Mouse (Mus musculus): ENCODE results near the gene Kat6b. TPM values are rescaled to one million over a fixed set of nuclear protein-coding genes. Genes with fewer than 3 reads are reported as not detected.

Gene Kat6b
- polyA plus RNA-seq, 1 experiment from 2014 or later = 7.2 TPM

DNA sequence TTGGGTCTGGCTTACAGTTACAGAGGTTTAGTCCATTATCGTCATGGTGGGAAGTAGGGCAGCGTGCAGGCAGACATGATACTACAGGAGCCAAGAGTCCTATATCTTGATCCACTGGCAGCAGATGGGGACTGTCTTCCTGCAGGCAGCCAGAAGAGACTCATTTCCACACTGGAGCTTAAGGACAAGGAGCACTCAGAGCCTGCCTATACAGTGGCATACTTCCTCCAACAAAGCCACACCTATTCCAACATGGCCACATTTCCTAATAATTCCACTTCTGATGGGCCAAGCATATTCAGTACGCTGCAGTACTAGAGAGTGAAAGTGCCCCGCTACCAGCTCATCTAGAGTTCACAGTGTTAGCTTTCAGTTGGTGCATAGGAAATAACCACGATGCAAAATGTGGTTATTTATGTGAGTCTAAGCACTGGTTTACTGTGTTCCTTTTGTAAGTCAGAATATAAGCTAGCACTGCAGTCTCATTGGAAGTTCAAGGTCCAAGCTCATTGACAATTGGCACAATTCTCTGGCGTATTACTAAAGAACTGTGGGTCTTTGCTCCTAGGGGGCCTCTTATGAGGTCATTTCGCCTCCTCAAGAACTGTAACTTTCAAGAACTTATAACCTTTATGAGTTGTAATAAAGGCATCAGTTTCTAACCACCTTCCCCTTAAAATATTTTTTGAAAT lies 86.2 kb downstream of the Kat6b start:
- Histone ChIP-seq H3K9me3 (replicated peaks; ENCODE audit: low read length) (no peaks in the 10 kb centered on the region), H3K36me3 (ENCODE audit: insufficient read depth, low read length) (no peaks in the 10 kb centered on the region; the same call in 1 of the 2 replicates), H3K4me2 (ENCODE audit: low read length) (no peak overlapping the region), H3K27ac (no peak overlapping the region), H3K9ac (ENCODE audit: low read depth, low read length) (no peak overlapping the region), H3K27me3 (ENCODE audit: insufficient read depth, low read length) (no peaks in the 10 kb centered on the region), H3K4me3 (replicated peaks; ENCODE audit: low read depth, low read length) (no peak overlapping the region), H3K4me1 (replicated peaks; ENCODE audit: insufficient read depth, low read length) (no peaks in the 10 kb centered on the region)
- WGBS = 97% methylated on average over 7 of the region's 7 CpGs
- no peak for DNase-seq (ENCODE audit: low spot score)
- no peak for TF ChIP-seq CTCF (IDR thresholded peaks at IDR 0.05; ENCODE audit: low read depth)
- ATAC-seq (replicated peaks; ENCODE audit: low FRiP score, low read depth) = no peak

DNA sequence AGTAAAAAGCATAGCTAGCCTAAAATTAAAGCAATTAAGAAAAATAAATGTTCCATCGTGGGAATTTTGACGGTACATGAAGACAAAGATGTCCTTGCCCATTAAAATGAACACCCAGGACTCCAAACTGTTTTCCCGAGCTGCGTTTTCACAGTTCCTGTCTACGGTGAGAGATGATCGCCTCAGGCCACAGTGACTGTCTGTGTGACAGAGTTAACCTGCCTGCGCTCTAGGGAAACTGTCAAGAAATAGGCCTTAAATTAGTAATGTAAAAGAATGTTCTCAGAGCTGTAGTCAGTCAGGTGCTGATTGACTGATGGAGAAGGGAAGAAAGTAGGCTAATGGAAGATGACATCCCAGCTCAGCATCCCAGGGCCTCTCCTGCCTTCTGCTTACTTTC lies 87.6 kb downstream of the Kat6b start:
- no peak for TF ChIP-seq CTCF (IDR thresholded peaks at IDR 0.05; ENCODE audit: low read depth)
- Histone ChIP-seq H3K27me3 (ENCODE audit: insufficient read depth, low read length) (no peaks in the 10 kb centered on the region), H3K9me3 (replicated peaks; ENCODE audit: low read length) (no peaks in the 10 kb centered on the region), H3K36me3 (ENCODE audit: insufficient read depth, low read length) (no peaks in the 10 kb centered on the region; the same call in 1 of the 2 replicates), H3K4me2 (ENCODE audit: low read length) (no peak overlapping the region), H3K4me3 (replicated peaks; ENCODE audit: low read depth, low read length) (no peak overlapping the region), H3K27ac (no peak overlapping the region), H3K9ac (ENCODE audit: low read depth, low read length) (no peak overlapping the region), H3K4me1 (replicated peaks; ENCODE audit: insufficient read depth, low read length) (no peaks in the 10 kb centered on the region)
- no peak for DNase-seq (ENCODE audit: low spot score)
- 97% methylated on average over 7 of the region's 7 CpGs for WGBS
- no peak for ATAC-seq (replicated peaks; ENCODE audit: low FRiP score, low read depth)

DNA sequence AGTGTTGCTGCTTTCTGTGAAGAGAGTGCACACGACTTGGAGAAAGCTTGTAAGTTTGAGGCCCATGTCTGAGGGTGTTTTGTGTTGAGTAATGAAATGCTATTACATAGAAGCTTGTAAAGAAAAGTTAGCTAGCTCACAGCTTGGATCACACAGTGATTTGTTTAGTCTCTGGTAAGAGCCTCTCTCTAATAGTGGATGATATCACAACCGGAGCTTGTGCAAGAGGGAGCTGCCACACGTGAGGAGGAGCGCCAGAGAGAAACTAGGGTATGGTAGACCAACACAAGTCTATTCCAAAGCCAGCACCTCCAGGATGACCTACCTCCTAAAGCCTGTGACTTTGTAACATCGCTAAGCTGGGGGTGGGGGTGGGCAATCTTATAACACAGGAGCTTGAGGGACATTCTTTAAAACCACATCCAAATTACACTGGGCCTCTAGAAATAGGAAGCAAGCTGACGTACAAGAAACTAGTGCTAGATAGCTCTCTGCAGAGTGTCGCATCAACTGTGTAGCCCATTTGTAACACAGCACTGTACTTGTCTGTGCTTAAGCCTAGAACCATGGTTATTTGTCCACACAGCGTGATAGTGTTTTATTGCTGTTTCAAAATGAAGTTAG lies 93.6 kb downstream of the Kat6b start:
- no peak overlapping the region for H3K9ac ChIP-seq (ENCODE audit: low read depth, low read length)
- no peak overlapping the region for H3K4me3 ChIP-seq (replicated peaks; ENCODE audit: low read depth, low read length)
- no peaks in the 10 kb centered on the region for H3K27me3 ChIP-seq (ENCODE audit: insufficient read depth, low read length)
- no peak overlapping the region for H3K27ac ChIP-seq
- H3K9me3 ChIP-seq (replicated peaks; ENCODE audit: low read length) = no peaks in the 10 kb centered on the region
- no peak for TF ChIP-seq CTCF (IDR thresholded peaks at IDR 0.05; ENCODE audit: low read depth)
- no peaks in the 10 kb centered on the region for H3K36me3 ChIP-seq (ENCODE audit: insufficient read depth, low read length)
- no peak overlapping the region for H3K4me2 ChIP-seq (ENCODE audit: low read length)
- ATAC-seq (replicated peaks; ENCODE audit: low FRiP score, low read depth) = no peak
- no peak for DNase-seq (ENCODE audit: low spot score)
- H3K4me1 ChIP-seq (replicated peaks; ENCODE audit: insufficient read depth, low read length) = no peaks in the 10 kb centered on the region
- 86% methylated on average over 8 of the region's 8 CpGs for WGBS

DNA sequence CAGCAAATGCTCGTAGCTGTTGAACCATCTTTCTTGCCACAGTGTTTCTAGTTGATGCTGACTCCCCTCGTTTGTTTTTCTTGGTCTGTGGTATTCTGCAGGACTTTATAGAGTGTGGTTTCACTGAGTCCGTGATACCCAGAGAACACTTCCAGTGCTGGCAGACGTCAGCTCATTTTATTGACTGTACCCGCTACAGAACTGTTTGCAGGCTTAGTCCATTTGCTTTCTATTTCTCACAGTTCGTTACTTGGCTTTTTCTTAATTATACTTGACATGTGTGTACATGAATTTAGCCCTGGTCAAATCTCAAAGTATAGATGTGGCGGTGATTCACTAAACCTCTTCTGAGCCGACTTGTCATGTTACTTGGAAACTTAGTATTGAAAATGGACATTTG lies 95.6 kb downstream of the Kat6b start:
- ATAC-seq (replicated peaks; ENCODE audit: low FRiP score, low read depth) (no peak), DNase-seq (ENCODE audit: low spot score) (no peak)
- Histone ChIP-seq H3K4me3 (replicated peaks; ENCODE audit: low read depth, low read length) (no peak overlapping the region), H3K4me2 (ENCODE audit: low read length) (no peak overlapping the region), H3K9me3 (replicated peaks; ENCODE audit: low read length) (no peaks in the 10 kb centered on the region), H3K9ac (ENCODE audit: low read depth, low read length) (no peak overlapping the region), H3K27ac (no peak overlapping the region), H3K27me3 (ENCODE audit: insufficient read depth, low read length) (no peaks in the 10 kb centered on the region), H3K4me1 (replicated peaks; ENCODE audit: insufficient read depth, low read length) (no peaks in the 10 kb centered on the region; the same call in 1 of the 2 replicates), H3K36me3 (ENCODE audit: insufficient read depth, low read length) (no peaks in the 10 kb centered on the region)
- WGBS = 80% methylated on average over 8 of the region's 8 CpGs
- no peak for TF ChIP-seq CTCF (IDR thresholded peaks at IDR 0.05; ENCODE audit: low read depth)

DNA sequence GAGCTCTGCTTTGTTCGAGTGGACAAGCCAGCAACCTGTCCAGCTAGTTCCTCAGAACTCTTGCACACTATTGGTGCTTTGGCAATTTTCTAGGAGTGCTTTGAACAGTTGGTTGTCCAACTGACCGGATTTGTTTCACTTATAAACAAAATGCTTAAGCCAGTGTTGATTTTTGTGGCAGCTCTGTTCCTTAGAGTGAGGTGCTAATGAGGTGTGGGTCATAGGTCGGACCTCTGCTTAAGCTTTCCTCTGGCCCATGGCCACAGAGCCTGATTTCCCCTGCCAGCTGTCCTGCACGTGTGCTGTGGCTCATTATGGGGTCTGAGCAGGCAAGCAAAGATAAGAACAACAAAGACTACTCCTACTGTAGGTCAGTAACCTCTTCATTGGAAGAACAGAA lies 100.0 kb downstream of the Kat6b start:
- Histone ChIP-seq H3K9me3 (replicated peaks; ENCODE audit: low read length) (no peaks in the 10 kb centered on the region), H3K27me3 (ENCODE audit: insufficient read depth, low read length) (no peaks in the 10 kb centered on the region), H3K4me3 (replicated peaks; ENCODE audit: low read depth, low read length) (no peak overlapping the region), H3K9ac (ENCODE audit: low read depth, low read length) (no peak overlapping the region), H3K27ac (no peak overlapping the region), H3K36me3 (ENCODE audit: insufficient read depth, low read length) (no peaks in the 10 kb centered on the region), H3K4me1 (replicated peaks; ENCODE audit: insufficient read depth, low read length) (peaks cover 17% of the 10 kb centered on the region), H3K4me2 (ENCODE audit: low read length) (no peak overlapping the region)
- no peak for ATAC-seq (replicated peaks; ENCODE audit: low FRiP score, low read depth)
- WGBS = 13% methylated on average over 4 of the region's 4 CpGs
- TF ChIP-seq CTCF (IDR thresholded peaks at IDR 0.05; ENCODE audit: low read depth) = no peak
- DNase-seq (ENCODE audit: low spot score) = no peak

DNA sequence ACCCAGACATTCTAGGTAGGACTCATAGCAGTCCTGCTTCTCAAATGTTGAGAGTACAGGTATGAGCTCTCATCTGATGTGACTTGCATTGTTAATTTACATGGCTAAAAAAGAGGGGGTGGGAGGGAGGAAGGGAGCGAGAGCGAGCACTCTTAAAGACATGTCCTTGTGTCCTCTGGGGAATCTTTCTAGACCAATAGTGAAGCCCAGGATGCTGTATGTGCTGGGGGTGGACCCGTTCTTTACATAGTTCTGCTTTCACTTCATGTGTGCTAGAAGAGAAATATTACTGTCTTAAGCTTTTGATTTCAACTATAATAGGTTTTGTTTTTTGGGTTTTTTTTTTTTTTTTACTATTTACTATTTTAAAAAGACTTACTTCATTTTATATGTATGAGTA lies 101.1 kb downstream of the Kat6b start:
- DNase-seq (ENCODE audit: low spot score) (no peak), ATAC-seq (replicated peaks; ENCODE audit: low FRiP score, low read depth) (no peak)
- no peak overlapping the region for H3K4me2 ChIP-seq (ENCODE audit: low read length)
- H3K36me3 ChIP-seq (ENCODE audit: insufficient read depth, low read length) = no peaks in the 10 kb centered on the region
- 93% methylated on average over 3 of the region's 3 CpGs for WGBS
- H3K9ac ChIP-seq (ENCODE audit: low read depth, low read length) = no peak overlapping the region
- H3K4me3 ChIP-seq (replicated peaks; ENCODE audit: low read depth, low read length) = no peak overlapping the region
- H3K27ac ChIP-seq = no peak overlapping the region
- no peak for TF ChIP-seq CTCF (IDR thresholded peaks at IDR 0.05; ENCODE audit: low read depth)
- no peaks in the 10 kb centered on the region for H3K27me3 ChIP-seq (ENCODE audit: insufficient read depth, low read length)
- no peaks in the 10 kb centered on the region for H3K9me3 ChIP-seq (replicated peaks; ENCODE audit: low read length)
- H3K4me1 ChIP-seq (replicated peaks; ENCODE audit: insufficient read depth, low read length) = peaks cover 27% of the 10 kb centered on the region

Data from kidney, postnatal 0 days (tissue).